Mouse (Mus musculus) cerebellum, adult 8-10 months (tissue): Measurements from ENCODE around the gene Cage1.

Source experiments
- DNase-seq: peaks from one replicate; pipeline ENCODE4 v3.0.0; 2022

Cage1 gene

GRCm38 (mm10) chr13:37964128-37965087 lies 72.5 kb downstream of the Cage1 start:
- DNase-seq = no peak

DNA sequence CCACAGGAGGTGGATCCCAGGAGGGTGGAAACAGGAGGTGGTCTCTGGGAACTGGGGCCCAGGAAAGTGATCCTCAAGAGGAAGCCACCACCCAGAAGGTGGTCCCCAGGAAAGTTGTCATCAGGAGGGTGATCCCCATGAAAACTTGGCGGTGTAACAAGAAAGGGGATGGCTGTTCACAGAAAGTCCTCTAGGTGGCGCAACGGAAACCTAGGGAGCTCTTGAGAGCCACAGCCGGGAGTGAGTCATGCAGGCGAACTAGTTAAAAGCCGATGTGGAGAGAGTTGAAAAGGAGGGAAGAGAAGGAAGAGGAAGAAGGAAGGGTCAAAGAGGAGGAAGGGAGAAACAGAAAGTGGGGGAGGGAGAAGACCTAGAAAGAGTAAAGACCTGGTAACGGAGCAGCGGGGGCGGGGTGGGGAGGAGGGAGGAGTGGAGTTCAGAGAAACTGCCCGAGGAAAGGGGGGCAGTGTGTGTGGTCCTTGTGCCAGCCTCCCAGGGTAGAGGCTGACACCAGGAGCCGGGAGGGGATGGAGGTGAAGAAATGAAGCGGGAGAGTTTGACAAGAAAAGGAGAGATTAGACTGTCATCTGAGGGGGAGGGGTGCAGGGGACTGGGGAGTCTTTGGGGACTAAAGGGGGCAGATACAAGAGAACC lies 73.4 kb downstream of the Cage1 start:
- DNase-seq = peak; percentile 53

DNA sequence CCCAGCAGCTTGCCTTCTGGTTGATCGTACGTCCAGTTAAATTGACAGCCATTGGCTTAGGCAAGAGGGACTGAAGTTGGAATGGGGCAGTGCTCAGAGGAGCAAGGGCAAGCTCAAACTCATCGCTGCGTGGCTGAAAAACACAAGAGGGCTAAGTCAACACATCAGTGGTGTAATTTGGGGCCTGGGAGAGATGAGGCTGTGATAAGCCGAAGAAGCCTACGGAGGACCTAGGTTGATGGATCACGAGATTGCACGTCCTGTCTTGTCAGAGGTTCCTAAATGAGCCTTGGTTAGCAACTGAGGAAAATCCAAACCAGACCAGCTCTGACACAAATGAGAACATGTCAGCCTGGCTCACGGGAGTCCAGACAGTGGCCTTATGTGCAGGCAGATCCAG lies 74.3 kb downstream of the Cage1 start:
- DNase-seq = no peak

- DNase-seq = no peak
Measured at GRCm38 (mm10) chr13:37959936-37960335, 76.9 kb downstream of the Cage1 start.

GRCm38 (mm10) chr13:37959239-37959907 lies 77.5 kb downstream of the Cage1 start:
- no peak for DNase-seq

DNA sequence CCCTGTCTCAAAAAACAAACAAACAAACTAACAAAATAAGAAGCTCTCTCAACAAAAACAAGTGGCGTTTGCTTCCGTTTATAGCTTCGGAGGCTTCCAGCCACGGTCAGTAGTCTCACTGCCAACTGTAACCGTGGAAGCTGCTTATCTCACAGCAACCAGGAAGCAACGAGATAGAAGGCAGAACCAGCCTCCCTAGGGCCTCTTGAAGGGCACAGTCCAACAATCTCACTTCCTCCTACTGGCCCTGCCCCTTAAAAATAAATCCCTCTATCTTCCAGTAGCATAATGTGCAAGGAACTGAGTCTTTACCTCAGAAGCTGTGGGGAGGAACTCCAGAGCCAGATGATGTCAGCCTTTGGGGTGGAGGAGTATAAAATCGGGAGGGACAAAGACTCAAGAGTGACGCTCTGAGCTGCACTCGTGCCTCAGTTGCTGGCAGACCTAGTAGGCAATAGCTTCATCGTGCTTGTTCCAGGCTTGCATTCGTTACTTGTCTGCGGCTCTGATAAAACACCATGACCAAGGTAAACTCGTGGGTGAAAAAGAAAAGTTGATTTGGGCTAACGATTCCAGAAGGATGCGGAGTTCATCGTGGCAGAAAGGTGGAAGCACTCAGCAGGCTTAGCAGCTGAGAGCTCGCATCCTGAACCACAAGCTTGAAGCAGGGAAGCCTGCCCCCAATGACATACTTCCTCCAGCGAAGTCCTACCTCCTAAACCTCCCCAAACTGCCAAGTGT lies 78.2 kb downstream of the Cage1 start:
- DNase-seq = no peak
